Mouse (Mus musculus) CD4-positive, CD25-positive, alpha-beta regulatory T cell, adult 2 months (primary cell): ENCODE data around the gene B4galnt4.
A peak's percentile ranks its signal among the peaks of the same experiment; 100 is the strongest.
"Not testable (repeated sequence)": the region's sequence is repeated elsewhere in the genome, so short reads cannot be mapped to it uniquely, and the experiment has no call there.

ENCODE experiments used
- DNase-seq: peaks from one replicate; pipeline ENCODE4 v3.0.0-alpha.2; 2012; ENCODE audit warnings: low read depth, low spot score

Gene B4galnt4

DNA sequence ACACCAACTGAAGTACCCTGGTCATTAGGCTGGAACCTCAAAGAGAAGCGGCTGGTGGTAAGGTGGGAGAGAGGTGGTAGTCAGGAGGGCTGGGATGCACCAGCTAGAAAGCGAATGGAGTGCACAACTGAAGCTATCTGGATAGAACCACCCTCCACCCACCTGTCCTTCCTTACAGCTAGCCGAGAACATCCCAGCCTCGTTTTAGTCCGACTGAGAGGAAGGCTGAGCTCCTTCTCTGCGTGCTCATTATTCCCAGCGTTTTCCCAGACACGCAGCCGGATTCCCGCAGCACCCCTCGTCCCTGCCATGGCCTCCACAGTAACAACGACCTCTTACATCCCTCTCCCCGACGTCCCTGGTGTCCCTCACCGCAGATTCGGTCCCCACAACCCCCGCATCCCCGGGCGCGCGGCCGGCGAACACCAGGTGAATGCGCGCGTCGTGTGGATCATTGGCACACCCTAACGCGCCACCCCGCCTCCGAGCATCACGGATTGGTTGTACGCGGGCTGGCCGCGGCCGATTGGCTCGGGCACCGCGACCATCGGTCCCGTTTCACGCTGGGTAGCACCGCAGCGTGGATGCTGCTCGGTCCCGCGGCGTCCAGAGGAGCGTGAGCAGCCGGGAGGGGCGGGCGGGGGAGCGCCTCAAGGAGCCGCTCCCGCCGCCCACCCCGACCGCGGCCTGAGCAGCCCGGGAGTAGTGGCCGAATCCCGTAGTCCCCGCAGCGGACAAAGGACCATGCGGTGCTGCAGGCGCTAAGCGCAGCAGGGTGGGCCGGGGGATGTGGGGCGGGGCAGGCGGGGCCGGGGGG, at the start of gene B4galnt4:
Gene B4galnt4, plus strand, starts transcription at position 679 of the 817 bp plus-strand sequence.
- peak; percentile 78 for DNase-seq

DNA sequence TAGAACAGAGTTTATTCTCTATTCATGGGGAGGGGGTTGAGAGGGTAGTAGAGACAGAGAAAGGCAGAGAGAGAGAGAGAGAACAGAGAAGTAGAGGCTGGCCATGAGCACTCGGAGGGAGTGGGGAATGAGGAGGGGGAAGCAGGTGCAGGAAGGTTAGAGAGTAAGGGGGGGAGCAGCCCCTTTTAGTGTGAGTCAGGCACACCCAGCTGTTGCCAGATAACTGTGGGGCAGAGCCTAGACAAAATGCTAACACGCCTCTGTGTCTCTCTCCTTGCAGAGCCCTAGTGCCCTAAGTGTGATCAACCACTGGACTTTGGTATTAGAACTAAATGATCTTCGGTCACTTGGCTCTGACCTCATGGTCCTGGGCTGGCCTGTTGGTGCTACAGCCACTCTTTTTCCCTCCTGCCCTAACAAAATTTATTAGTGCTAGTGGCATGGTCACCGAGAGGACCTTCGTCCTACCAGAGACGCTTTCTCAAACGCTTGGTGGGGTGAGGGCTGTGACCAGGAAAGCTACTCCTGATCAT, 49.6 kb upstream of the B4galnt4 start:
- DNase-seq = no peak

DNA sequence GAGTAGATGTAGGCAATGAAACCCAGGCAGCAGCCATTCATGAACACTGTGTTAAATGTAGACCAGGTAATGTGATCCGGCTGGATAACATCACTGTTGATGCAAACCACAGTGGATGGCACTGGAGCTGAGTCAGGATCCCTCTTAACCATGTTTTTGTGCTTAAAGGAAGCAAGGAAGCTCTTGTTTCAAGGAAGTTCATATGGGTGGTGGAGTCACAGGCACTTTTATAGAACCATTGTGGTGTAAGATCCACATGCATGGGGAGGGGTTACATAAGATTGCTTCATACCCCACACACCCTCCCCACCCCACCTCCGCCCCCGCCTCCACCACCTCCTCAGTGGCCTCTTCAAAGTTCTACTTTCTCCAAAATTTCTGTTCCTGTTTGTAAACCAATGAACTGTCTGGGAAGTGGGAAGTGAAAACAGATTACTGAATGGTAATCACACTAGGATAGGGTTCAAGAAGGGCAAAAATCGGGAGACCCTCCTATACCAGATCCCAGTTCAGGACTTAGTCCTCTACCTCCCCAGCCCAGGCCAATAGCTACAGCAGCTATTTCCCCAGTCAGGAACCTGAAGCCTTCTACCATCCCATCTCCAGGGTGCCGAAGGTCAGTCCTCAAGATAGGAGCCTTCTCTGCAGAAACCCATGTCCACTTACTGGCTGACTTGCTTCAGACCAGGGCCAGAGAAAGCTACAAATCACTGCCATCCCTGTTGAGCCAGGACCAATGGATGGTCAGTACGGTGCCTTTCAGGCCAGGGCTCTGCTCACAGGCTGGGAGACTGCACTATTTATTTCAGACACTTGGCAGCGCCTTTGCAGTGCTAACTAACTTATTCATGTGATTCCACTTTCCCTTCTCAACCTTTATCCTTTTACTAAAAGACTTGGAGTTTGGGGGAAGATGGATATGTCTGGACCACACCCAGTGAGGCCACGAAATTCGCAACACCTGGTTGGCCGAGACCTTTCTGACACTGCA, 43.9 kb upstream of the B4galnt4 start:
- no peak for DNase-seq

DNA sequence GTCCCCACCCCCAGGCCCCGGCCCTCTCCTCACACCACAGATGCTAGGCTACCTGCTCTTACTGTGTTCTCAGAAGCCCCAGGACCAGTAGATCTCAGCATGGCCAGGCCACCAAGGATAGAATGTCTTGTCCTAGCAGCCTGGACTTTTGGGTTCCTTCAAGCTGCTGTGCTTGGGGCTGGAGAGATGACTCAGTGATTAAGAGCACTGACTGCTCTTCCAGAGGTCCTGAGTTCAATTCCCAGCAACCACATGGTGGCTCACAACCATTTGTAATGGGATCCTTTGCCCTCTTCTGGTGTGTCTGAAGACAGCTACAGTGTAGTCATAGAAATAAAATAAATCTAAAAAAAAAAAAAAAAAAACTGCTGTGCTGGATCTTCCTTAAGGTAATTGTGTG, 43.1 kb upstream of the B4galnt4 start, which contains the start of gene Ifitm6:
Gene Ifitm6, minus strand, starts transcription at position 101 of the 400 bp plus-strand sequence.
- not testable (repeated sequence) for DNase-seq

DNA sequence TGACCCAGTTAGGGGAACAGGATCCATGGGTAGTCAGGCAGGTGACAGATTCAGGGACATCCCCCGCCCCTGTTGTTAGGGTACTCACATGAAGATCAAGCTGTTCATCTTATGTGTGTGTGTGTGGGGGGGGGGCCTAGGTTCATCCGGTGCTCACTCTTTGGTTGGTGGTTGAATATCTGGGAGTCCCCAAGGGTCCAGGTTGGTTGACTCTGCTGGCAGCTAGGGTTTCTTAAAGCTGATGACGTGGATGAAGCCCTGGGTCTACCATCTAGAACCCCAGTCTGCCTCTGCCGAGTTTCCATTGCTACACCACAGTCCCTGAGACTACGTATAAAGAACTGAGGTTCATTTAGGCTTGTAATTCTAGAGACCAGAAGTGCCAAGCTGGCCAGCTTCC, 41.9 kb upstream of the B4galnt4 start:
- no peak for DNase-seq

DNA sequence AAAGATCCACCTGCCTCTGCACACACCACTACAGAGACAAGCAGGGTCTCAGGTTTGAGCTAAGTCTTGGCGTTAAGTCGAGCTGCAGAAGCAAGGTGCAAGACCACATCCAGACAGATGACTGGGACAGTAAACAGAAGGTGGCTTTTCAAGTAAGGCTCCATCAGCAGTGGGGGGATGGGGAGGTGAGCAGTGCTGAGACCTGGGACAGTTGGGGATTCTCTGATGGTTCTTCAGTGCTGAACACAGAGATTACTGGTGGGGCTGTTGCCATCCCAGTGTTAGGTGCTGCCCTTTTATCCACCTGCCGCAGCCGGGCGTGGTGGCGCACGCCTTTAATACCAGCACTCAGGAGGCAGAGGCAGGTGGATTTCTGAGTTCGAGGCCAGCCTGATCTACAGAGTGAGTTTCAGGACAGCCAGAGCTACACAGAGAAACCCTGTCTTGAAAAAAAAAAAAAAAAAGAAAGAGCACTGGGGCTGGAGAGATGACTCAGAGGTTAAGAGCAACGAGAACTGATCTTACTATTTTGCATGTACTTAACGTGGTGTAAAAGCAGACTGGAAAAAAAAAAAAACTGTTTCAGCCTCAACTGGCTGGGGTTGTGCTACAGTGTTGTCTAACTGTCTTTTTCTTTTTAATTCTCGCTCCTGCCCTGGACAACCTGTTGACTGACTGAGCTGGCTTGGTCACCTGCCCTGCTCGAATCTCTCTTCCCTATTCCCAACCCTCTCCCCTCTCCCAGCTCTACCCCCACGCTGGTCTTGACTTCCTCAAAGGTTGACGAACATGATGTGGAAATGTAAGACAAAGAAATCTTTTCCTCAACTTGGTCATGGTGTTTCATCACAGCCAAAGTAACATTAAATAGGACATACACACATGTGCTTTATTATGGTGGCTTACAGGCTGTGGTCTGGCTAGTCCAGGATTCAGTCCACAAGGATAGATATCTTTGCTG, 39.1 kb upstream of the B4galnt4 start:
- no peak for DNase-seq

DNA sequence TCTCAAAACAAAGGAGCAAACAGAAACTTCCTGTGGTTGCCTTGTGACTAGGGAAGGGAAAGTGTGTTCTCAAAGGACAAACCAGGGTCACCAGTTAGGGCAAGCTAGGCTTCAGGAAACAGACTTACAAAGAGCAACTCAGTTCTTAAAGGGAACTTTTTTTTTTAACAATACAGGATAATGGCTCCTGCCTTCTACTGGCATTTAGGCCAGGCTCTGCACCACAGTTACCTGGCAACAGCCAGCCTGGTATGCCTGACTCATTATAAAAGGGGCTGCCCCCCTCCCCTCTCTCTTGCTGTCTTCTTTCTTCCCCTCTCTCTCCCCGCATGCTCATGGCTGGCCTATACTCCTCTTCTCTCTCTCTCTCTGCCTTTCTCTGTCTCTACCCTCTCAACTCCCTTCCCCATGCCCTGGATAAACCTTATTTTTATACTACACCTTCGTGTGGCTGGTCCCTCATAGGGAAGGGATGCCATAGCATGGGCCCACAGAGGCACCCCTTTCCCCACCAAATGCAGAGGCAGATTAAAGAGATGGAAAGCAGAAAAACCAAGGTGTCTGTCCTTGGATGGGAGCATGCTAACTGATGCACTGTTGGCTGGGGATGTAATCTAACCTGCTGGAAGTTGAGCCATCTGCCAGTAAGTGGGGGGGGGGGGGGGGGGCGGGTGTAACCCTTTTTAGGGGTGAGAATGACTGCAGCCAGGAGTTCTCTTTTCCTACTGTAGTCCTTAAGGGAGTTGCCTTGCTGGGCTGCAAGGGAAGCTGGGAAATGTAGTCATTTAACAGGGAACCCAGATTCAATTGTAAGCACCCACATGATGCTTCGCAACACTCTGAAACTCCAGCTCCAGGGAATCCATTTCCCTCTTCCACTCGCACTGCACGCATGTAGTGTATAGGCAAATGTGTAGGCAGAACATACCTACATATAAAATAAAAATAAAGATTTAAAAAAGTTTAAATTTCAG, 35.8 kb upstream of the B4galnt4 start:
- no peak for DNase-seq

DNA sequence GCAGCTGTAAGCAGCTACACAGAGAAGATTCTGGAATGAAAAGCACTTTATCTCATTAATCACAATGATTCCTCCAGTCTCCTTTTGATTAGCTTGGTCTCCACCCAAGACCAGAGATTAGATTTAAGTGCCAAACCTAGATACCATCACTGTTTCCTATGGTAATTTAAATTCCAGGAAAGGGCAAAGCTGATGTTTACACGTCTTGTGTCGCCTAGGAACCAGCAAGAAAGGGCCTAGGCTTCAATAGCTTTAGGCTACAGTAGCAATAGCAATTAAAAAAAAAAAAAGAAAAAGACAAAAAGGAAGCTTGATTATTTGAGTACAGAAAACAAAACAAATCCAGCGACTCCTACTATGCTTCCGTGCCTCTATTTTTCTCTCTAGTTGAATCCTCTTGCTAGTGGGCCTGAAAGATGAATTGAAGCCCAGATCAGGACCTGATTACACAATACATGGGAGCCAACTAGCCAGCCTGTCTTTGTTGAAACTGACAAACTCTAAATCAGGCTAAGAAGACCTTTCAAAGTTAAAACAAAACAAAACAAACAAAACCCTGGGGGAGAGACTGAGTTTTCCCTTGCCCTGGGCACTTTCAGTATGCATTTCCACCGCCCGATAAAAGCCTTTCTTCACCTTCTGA, 34.7 kb upstream of the B4galnt4 start:
- DNase-seq = no peak

DNA sequence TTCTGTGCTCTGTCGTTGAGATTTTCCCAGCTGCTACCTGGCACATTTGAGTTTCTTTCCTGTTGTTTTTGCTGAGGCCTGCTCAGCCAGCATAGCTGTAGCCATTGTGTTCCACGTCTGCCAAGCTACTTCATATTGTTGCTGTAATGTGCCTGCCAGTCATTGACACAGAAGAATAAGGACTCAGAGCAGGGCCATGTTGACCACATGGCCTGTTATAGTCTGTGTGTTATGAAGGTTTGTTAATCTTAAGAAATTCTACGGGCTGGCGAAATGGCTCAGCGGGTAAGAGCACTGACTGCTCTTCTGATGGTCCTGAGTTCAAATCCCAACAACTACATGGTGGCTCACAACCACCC, 34.2 kb upstream of the B4galnt4 start:
- DNase-seq = no peak

DNA sequence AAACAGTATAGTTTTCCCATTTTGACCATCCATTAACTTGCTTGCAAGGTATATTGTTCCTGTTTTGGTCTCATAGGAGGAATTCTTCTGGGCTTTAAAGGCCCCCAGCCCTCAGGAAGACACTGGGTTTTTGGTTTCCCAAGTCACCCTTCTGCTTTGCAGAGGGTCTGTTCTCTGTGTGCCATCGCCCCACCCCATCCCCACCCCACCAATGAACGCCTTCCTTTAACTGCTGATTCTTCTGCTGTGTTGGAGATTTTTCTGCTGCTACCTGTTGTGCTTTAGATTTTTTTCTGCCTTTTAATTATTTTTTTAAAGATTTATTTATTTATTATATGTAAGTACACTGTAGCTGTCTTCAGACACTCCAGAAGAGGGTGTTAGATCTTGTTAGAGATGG, 32.1 kb upstream of the B4galnt4 start, which contains the start of gene Gm17387:
Gene Gm17387, plus strand, starts transcription at position 301 of the 400 bp plus-strand sequence.
- DNase-seq = no peak

DNA sequence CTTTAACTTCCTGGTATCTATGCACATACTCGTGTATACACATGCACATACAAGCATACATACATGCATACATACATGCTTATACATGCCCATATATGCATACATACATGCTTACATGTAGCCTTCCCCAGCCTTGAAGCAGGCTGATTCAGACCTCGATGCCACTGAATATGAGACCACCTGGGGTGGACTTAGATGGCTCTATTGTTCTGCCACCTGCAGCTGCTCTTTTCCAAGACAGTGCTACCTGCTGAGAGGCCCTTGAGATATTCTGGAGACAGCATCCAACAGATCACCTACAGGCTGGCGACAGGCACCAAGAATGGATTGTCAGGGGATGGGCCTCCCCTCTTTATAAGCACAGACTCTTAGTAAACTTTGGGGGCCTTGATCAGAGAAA, 30.5 kb upstream of the B4galnt4 start:
- DNase-seq = no peak

DNA sequence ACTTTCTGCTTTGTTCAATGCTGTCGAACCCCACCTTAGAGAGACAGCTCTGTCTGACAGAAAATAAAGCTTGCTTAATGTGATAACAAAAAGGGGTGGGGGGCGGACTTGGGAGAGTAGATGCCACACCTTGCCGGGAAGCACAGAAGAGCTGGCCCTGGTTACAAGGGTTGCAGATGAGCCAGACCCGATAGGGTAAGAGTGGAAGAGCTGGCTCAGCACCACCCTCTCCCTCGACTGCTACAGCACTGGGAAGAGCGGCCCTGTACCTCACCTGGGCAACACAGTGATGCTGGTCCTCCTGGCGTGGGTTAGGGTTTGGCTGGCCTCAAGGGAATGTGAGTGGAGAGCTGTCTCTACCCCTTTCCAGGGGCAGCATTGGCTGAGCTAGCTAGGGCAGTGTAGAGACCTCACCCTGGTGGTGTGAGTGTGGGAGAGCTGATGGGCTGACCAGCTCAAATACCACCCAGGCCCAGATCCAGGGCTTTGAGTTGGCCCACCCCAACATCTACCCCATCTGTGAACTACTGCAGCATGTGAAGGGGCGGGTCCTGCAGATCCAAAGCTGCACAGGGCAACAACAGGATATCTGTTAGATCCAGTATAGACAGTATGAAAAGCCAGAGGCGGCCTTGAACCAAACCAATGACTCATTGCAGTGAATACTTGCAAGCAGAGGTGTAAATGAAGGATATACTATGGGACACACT, 28.3 kb upstream of the B4galnt4 start:
- no peak for DNase-seq

DNA sequence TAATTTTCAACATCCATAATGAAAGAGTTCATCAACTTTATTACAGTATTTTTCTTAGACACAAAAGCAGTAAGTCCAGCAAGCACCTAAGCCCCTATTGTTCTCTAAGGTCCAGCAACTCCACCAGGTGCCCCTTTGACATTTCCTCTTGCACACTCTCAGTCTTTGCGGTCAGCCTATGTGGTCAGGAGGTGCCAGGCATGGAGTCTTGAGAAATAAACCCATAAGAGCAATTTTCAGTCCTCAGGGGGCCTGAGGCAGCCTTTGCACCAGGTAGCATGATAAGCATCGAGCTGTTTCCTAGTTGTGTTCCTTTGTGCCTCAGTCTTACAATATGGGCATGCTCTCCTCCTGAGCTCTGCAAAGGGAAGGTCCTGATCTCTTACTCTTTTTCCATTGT, 24.3 kb upstream of the B4galnt4 start:
- DNase-seq = not testable (repeated sequence)

DNA sequence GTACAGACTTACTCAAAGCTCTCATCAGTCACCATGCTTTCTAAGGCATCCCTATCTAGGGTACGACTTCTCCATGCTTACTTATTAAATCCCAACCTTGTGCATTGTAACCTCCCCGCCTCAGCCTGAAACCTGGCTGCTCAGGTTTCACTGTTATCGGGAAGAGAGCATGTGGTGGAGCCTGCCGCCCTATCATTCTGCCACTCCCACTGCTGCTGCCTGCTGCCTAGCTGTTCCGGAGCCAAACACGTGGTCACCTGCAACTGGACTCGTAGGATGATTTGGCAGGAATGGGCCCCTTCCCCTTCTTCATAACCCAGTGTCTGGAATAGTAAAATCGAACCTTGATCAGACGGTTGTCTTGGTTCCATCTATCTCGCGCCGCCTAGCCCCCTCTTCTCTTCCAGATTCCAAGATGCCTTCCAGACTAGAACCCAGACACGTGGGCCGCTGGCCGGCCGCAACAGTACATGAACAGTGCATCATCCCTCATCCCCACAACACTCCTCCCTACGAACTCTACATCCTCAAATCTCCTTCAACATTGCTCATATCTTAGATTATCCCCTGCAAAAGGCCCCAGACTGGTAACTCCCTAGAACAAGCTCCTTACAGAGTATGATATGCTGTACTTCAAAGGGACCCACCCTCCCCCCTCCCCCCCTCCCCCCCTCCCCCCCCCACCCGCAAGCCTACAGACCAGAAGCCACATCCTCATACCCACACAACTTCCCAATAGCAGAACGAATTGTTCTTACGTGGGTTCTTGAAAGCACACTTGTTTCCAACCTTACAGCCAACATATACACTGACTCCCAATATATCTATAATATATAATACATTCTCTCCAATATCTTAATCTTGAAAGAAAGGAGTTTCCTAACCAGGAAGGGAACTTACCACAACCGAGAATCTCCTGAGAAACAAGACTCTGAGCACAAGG, 22.5 kb upstream of the B4galnt4 start:
- DNase-seq = peak; percentile 52

DNA sequence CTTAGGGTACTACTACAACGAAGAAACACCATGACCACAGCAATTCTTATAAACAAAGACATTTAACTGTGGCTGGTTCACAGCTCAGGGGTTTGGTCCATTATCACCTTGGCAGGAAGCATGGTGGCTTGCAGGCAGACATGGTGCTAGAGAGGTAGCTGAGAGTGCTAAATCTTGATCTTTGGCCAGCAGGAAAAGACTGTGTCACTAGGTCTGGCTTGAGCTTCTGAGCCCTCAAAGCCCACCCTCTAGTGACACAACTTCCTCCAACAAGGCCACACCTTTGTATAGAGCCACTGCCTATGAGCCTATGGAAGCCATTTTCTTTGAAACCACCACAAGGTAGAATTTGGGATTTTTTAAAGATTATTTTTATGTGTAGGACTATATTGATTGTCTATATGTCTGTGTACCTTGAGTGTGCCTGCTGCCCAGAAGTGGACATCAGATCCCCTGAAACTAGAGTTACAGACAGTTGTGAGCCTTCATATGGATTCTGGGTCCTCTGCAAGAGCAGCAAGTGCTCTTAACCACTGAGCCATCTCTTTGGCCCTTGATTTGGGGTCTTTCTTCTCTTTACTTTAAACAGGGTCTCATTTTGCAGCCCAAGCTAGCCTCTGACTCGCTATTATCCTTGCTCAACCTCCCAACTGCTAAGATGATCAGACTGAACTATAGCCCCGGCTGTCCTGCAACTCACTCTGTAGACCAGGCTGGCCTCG, 21.4 kb upstream of the B4galnt4 start:
- no peak for DNase-seq

DNA sequence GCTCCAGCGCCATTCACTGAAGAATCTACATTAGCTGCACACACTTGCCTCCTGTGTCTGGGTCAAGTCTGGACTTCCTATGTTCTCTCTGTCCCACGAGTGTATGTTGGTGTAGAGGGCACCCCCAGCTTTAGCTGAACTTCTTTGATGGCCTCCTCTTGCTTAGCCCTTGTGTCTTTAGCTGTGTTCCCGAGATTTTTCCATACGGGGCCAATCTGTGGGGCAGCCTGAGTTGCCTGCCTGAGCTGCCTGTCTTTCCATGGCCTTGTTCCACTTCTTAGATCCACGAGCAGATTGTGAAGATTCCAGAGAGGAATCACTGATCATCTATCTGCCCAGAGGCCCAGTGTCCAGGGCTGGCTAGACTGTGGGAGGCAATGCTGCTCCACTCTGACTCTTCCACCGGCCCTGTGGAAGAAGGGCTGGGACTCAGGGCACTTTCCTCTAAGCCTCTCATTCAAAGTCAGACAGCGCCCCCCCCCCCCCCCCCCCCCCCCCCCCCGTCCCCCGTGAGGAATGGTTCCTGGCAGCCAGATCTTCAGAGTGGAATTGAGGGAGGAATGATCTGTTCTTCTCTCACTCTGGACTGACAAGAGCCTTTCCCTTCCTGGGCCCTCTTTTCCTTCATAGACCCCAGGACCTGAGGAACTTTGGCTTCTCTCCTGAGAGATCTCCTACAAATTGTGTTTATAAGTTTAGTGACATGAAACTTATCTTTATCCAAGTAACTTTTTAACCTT, 19.9 kb upstream of the B4galnt4 start:
- no peak for DNase-seq
